Mouse (Mus musculus) kidney, postnatal 25 days (tissue): Measurements from ENCODE around the gene Stard10.

Experiments used
- DNase-seq, 2 experiments: peaks; one replicate each; pipeline ENCODE4 v3.0.0; 2021; ENCODE audit warnings: mixed read lengths in 2 of 2

The Stard10 gene

DNA sequence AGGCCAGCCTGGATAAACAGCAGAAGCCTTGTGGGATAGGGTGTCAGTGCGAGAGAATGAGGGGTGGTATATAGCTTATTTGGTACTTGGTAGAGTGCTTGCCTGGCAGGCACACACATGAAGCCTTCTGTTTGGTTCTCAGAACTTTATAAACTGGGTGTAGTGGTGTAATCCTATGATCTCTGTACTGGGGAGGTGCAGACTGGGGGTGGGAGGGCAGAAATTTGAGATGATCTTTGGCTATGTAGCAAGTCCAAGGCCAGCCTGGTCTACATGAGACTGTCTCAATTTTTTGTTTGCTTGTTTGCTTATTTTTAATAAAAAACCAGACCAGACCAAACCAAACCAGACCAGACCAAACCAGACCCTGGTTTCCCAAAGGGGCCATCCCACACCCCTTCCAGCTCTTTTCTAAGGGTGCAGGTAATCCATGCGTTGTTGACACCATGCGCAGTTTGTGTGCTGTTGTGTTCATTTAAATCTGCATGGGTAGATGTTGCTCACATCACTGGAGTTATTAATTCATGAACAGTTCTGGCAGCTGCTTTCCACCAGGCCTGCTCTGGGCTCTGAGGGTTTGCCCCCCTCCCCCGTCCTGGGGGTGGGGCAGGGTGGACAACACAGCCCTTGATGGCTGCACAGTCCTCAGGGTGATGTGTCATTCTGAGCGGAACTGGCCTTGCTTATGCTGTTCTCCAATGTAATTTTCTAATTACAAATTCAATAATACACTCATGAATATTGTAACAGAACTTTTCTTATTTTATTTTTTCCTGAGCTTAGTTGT is 15.4 kb downstream of the Stard10 start:
- DNase-seq = no peak

DNA sequence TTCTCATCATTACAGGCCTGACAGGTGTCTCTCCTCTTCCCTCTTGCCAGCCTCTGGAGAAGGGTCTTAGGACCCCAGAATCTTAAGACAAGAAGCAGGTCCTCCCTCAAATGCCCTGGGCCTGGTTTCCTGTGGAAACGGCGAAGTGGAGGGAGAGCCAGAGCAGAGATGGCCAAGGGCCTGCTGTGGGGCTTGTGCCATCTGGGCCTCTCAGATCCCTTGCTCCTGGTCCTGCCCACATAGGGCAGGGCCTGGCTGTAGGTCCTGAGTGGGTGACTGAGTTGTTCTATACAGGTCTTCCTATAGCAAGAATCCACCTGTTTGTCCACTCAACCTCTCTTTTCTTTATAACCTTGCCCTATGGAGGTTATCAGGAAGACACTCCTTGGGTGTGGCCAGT is 18.3 kb downstream of the Stard10 start:
- no peak for DNase-seq

DNA sequence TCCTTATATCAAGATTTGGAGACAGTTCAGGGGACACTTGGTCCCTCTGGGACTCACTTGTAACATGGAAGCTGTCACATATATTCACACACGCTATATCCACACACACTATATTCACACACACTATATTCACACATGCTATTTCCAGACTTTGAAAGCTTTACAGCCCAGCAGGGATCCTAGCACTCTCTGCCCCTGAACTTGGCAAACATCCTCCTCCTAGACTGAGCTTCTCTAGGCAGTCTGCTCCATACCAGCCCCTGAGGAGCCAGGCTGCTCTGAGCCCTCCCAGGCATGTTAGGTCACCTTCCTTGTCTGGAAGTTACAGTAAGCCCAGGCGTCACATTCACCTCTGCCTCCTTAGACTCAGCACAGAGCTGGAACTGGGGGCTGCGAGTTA is 19.8 kb downstream of the Stard10 start:
- no peak for DNase-seq

DNA sequence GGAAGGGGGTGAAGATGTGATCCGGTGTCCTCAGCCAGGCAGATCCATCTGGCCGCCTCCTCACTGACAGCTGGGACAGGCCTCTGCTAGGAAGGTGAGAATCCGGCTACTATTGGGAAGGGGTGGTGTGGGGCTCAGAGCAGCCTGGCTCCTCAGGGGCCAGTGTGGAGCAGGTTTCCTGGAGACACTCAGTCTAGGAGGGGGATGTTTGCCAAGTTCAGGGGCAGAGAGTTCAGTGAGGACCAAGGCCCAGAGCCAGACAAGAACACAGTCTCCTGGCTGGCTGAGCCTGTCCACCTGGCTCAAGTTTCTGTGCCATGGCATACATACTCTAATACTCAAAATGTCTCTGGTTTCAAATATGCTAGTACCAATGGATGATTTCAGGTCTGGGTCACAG is 20.5 kb downstream of the Stard10 start:
- DNase-seq = no peak

DNA sequence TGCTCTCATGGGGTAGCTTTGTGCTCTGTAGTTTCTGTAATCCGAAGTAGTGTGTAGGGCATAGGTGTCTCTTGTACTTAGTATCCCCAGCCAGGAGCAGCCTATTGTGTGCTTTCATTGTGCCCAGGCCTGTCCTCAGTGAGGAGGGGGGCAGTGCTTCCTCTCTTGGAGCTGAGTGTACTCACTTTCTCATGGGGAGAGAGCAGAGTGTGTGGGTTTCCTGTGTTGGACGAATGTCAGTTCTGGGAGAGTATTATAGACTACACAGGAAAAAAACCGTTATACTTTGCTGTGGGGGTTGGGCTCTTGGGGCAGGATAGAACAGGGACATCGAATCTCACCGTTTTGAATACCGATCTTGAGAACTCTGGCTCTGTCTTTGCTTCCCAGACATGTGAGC is 24.5 kb downstream of the Stard10 start:
- DNase-seq = no peak

DNA sequence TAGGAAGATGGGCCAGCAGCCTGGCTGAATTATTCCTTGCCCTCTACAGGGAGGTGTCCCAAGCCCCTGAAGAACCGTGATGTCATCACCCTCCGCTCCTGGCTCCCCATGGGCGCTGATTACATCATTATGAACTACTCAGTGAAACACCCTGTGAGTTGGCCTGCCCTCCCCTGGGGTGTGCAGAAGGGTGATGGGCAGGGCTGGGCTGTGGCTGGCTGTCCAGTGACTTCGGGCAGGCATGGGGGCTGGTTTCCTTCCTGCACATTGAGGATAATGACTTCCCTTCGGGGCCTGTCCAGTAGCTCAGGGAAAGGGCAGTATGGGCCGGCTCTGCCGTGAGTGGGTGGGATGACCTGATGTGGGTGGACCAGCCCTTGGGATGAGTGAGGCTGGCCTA is 26.2 kb downstream of the Stard10 start:
- DNase-seq = no peak

DNA sequence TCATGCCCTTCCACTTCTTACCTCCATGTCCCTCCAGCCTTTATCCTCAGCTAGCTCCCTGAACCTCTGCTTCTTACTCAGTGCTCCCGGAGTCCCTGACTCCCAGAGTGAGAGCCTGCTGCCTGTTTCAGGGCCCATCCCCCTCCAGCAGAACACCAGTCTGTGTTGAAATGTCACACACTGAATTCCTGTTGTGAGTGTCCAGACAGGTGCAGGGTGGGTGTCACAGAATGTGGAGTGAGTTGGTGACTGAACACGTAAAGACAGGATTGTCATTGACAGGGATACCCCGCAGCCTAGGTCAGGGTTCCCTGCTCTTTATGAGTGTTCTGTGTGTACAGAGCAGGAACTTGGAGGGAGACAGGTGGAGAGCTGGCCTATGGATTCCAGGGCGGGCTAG is 28.0 kb downstream of the Stard10 start:
- no peak for DNase-seq

DNA sequence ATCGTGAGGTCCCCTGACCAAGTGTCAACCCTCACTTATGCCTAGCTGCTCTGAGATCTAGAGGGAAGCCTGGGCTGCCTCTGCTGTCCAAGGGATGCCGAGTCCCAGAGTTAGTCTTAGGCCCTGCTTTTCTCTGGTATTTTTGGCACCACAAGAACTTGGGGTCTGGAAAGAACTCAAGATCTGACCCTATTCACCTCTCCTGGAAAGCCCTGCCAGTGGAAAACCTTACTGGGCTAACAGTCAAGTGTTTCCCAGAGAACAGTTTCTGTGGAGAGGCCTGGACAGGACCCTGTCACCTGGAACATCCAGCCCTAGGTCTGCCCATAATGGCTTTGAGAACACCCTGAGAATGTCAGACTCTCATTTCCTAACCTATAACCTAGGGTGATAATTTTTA is 30.1 kb downstream of the Stard10 start:
- DNase-seq = no peak

DNA sequence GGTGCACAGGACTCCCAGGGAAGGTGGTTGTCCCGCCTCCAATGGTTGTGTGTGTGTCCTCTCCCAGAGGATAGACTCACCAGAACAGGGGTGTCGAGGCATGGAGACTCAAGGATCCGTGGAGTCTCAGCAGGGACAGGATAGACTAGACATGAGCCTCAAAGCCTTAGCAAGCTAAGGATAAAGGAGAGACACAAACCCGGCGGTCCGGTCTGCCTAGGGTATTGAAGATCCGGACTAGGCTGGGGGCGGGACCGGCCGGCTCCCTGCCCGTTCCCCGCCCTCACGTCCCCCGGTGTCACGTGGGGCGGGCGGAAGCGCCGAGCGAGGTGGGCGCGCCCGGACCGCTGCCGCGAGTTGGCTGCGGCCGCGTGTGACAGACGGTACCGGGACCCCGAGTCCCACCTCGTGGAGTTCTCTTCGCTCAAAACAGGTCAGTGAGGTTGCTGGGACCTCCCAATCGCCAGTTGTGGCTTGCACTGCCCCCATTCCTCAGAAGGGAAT is 30.9 kb downstream of the Stard10 start, which contains the start of gene Arap1:
TSS of gene Arap1 (plus strand) at position 301 of the 504 bp plus-strand sequence.
- peak; percentile 69 to 85 for DNase-seq

DNA sequence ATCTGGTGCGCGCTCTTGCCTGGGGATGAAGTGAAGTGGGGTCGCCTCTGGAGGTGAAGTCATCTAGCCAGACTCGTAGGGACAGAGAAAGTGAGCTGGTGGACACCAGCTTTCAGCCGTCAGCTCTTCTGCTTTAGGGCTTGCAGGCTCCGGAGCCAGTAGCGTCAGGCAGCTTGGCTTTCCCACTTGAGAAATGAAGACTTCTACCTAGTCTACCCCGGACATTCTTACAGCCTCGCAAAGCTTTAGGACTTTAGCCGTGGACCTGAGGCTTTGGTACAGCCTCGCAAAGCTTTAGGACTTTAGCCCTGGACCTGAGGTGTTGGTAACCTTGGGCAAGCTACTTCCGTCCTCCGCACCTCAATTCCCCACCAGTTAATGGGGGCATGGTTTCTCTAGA is 31.4 kb downstream of the Stard10 start:
- peak; percentile 38 to 72 for DNase-seq

DNA sequence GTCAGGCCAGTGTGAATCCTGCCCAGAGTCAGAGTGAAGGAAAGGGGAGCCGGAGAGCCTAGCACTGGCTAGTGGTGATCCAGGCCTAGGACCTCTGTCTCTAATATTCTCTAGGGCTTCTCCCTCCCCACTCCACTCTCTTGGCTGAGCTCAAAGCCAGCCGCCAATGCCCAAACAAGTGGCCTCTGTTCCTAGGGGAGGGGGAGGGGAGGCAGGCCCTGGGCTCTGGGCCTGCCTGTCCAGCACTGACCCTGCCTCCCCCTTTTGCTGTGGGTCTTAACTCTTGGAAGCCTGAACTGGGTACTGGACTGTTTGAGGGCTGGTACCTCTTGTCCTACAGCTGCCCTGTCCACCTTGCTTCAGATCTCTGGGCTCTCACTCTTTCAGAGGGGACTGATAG is 33.0 kb downstream of the Stard10 start:
- peak in 1 of 2 experiments; percentile 39 for DNase-seq

DNA sequence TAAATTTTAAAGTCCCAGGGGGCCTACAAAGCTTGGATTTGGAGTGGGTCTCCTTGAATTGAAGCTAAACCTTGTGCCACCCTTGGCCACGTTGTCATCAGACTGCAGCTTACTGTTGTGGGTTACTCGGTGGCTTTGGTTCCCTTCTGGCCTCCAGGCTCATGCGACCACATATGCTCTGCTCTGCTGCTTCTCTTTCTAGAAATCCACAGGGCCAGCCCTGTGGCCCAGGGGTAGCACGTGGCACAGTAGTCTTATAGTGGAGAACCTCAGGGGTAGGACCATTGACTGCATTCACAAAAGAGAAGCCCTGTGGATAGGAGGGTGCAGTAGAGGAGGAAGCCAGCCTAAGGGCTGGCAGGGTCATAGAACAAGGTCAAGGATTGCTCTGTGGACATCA is 35.5 kb downstream of the Stard10 start:
- DNase-seq = no peak

DNA sequence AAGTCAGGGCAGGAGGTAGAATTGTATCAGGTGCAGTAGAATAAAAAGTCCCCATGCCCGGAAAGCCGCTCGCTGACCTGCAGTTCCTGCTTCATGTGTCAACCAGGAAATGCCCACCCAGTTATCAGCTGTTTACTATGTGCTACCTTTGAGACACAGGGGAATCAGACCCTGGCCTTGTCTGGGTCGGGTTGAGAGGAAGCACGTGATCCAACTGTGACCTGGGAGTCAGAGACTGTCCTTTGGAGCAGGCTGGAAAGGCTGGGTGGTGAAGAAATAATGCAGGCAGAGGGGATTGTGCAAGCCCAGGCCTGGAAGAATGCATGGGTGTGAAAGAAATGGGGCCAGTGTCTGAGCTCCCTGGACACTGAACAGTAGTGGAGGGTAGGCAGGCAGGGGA is 37.5 kb downstream of the Stard10 start:
- DNase-seq = peak; percentile 30 to 77

DNA sequence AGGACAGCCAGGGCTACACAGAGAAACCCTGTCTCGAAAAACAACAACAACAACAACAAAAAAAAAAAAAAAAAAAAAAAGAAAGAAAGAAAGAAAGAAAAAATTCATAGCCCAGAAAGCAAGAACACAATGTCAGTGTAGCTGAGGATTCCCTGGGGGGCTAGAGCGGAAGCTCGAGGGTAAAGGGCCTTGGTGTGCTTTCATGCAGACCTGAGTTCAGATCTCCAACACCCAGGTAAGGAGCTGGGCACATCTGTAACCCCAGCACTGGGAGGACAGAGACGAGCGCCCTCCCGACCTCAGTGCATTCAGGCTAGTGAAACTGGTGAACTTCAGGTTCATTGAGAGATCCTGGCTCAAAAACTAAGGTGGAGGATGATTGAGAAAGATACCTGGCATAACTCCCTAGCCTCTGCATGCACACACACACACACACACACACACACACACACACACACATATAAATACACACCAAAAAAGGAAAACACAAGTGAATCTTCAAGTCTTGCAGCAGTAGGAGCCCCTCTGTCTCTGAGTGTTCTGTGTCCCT is 38.7 kb downstream of the Stard10 start:
- no peak for DNase-seq

DNA sequence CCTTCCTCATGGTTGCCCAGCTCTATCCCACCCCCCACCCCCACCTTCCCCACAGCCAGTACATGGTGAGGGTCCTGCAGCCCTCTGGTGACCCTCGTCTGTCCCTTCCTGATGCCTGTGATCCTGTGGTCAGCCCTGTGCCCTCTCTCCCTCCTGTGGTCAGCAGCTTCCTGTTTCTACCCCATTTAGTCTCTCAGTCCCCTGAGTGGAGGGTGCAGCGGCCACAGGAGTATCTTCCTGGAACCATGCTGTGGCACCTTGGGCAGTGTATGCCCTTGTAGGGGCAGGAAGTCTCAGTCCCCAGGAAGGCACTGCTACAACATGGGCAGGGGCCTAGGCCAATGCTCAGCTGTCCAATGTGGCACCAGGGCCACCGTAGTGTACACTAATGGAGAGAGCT is 40.0 kb downstream of the Stard10 start:
- no peak for DNase-seq

DNA sequence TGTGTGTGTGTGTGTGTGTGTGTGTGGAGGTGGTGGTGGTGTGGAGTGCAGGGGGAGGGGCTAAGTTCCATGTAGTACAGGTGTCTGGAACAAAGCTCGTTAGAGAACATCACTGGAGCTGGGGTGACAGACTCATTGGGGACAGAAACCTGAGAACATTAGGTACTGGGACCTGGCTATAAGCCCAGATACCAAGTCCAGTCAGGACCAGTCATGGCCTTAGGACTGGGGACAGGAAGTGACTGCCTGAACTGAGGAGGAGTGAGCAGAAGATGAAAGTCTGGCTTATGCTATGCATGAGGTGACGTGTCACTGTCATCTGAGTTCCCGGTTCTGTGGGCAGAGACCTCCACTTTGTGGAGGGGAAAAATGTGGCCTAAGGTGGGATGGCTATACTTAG is 43.5 kb downstream of the Stard10 start:
- DNase-seq = peak; percentile 34 to 73

DNA sequence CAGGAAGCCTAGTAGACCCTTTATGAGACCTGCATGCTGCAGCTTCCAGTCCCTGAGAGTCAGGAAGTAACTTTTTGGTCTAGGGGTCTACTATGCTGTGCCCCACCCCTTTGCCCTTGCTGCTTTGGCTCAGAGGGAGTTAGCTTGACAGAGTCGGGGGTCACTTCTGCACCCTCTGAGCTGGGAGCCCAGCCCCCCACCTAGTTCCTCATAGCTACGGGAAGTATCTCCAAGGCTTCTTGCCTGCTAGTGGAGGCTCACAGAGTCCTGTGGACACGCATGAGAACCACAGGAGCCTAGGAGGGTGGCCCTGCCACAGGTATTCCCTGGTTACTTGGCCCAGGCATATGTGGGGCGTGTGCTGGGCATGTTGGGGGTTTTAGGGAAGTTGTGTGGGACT is 44.1 kb downstream of the Stard10 start:
- DNase-seq = no peak

DNA sequence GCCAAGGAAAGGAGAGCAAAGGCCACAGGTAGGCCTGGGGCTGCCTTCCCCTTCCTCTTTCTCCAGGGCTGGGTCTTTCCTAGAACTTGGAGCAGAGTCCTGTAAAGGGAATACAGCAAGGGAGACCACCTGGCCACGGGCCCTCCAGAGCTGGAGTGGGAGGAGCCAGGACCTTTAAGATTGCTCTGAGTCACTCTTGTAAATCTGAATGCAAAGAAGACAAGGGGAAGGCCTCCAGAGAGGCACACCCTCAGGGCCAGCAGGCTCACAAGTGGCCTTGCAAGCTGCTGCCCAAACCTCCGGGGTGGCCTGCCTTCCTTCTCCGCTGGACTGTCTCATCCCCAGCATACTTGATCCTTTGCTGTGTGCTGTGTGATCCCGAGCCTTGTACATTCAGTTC is 44.9 kb downstream of the Stard10 start:
- DNase-seq = no peak

DNA sequence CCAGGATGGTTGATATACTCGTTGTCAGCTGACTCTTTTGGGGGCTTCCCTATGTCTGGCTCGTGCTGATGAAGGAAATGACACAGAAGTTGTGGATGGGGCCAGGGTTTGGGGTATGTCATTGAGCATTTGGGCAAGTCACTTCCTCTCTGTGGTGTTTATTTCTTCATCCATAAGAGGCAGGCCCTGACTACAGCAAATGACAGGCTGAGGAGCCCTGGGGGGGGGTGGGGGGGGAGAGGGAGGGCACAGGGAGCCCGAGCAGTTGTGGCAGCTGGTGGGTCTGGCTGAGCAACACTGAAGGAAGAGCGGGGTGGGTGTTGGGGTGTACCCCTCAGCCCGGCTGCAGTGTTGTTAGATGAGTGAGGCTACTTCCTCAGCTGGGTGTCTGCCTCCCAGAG is 45.9 kb downstream of the Stard10 start:
- DNase-seq = no peak

DNA sequence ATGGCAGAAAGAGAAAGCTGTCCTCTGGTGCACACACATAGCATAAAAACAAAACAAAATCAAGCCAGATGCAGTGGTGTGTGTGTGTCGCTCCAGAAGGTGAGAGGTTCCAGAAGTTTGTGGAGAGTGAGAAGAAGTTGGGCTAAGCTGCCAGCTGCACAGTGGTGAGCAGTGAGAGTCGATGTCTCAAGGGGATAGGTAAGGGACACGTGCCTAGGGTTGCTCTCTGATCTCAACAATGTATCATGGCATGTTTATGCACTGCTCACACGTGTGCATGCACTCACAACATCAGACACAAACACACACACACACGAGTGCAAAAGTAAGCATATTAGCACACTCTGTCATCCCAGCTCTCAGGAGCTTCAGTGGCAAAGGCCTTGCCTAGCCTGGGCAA is 47.0 kb downstream of the Stard10 start:
- DNase-seq = no peak

DNA sequence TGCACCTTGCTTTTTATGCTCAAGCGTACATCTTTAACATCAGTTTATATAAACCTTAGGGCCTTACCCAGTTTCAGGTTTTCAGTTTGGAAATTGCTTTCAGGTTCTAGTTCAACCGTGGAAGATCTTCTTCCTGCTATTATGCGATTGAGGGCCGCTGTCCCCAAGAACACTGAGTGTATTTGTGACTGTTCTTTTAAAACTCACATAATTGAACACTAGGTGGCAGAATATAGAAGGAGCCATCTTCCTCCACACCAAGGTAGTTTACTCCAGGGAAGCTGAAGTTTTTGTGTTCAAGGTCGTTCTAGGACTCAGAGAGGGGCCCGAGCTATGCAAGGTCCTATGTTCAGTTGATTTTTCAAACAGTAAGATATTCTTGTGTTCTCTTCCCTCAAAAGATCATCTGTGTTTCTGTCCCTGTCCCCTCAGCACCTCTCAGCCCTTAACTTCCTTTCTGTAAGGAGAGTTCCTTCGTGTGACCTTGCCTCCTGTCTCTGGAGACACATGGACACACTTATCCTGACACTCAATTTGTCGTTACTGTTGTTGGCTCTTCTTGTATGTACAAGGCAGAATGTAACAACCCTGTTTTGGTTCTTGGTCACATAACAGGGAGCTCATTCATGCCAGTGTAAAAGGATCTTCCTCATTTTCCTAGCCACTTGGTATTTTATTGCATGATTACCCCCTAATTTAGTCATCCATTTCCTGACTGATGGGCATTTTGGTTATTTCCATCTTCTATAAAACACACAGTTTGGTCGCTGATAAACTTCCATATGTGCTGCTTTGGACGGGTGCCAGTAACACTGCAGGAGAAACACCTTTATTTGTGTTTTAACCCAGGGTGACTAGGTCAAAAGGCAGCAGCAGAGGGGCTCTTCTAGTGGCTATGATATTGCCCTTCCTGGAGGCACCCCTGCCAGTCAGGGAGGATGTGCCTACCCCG is 51.3 kb downstream of the Stard10 start:
- no peak for DNase-seq

DNA sequence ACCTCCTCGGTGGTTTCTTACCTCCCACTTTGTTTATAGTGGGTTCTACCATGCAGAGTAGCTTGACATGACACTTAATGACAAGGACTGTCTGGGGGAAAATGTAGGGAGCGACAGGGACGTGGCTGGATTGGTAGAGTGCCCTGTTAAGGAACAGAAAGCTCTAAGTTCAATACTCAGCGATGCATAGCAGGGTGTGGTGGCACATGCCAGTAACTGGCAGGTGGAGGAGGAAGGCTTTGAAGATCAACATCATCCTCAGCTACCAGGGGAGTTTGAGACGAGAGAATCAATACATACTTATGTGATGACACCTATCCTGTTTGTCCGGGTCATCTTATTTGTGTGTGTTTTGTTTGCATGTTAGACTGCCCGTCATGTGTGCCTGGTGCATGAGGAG is 52.8 kb downstream of the Stard10 start:
- no peak for DNase-seq

DNA sequence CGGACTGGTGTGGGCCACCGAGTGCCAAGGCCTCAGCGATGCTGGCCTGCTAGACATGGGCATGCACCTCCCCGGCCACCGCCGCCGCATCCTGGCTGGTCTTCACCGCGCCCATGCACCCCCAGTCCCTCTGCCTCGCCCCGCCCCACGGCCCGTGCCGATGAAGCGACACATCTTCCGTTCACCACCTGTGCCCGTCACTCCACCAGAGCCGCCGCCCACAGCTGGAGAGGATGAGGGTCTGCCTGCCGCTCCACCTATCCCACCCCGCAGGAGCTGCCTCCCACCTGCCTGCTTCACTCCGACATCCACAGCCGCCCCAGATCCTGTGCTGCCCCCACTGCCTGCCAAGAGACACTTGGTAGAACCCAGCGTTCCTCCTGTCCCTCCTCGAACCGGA is 56.2 kb downstream of the Stard10 start:
- no peak for DNase-seq
